Mouse (Mus musculus): ENCODE data around the gene Npas4. TPM values are rescaled to one million over a fixed set of nuclear protein-coding genes. Genes with fewer than 3 reads are reported as not detected.

Gene Npas4
- total and polyA plus RNA-seq, 2 experiments from 2014 or later, result 0.43 to 5.9 TPM

GRCm38 (mm10) chr19:5001666-5002406, 11.7 kb upstream of the Npas4 start:
- ATAC-seq (ENCODE audit: low FRiP score) (peak; percentile 97), DNase-seq (ENCODE audit: low spot score) (peak; percentile 96)
- Histone ChIP-seq H3K27ac (ENCODE audit: low read depth, low read length) (peak overlapping the region; percentile 89), H3K9me3 (ENCODE audit: low read length) (no peaks in the 10 kb centered on the region), H3K27me3 (ENCODE audit: insufficient read depth, low read length) (no peaks in the 10 kb centered on the region), H3K9ac (replicated peaks; ENCODE audit: low read length, poor library complexity, severe bottlenecking) (peak overlapping the region; percentile 60), H3K4me1 (ENCODE audit: insufficient read depth, low read length) (peaks cover 37% of the 10 kb centered on the region), H3K4me2 (ENCODE audit: low read depth, low read length, poor library complexity, severe bottlenecking) (peak overlapping the region; percentile 71), H3K36me3 (ENCODE audit: insufficient read depth, low read length) (no peaks in the 10 kb centered on the region), H3K4me3 (ENCODE audit: low read depth, low read length) (peak overlapping the region; percentile 35)
- TF ChIP-seq CTCF (IDR thresholded peaks at IDR 0.05), result peak; percentile 92
- under 1% methylated on average over 39 of the region's 39 CpGs for WGBS

DNA sequence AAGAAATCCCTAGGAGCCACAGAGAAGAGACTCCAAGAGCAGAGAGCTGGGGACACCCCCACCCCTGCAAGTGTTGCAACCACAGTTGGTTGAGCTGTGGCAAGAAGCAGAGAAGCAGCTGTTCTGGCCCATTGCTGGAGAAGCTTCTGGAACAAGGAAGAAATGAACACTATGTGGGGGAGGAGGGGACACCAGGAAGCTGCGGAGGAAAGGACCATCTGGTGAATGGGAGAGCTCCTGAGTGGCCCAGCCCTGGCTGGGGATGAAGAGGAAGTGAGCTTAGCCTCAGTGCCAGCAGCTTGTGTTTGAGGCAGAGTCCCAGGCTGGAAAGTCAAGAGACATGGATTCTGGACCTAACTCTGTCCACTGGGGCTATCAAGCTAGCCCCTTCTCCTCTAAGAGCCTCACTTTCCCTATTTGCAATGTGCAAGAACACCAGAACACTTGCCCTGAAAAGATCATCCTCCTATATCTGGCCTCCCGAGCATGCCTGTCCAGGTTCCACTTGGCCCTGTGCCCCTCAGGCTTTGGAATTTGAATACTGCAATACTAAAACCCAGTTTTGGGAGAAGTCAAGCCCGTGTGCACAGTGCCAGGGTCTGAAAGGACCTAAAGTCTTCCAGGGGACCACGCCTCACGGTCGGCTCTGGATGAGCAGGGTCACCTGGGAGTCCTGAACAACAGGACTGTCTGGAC, 9.5 kb upstream of the Npas4 start:
- H3K9ac ChIP-seq (replicated peaks; ENCODE audit: low read length, poor library complexity, severe bottlenecking), result peak overlapping the region; percentile 19; the same call in 1 of the 2 replicates
- no peaks in the 10 kb centered on the region for H3K36me3 ChIP-seq (ENCODE audit: insufficient read depth, low read length)
- WGBS, result 71% methylated on average over 6 of the region's 6 CpGs
- H3K4me3 ChIP-seq (ENCODE audit: low read depth, low read length), result no peak overlapping the region
- DNase-seq (ENCODE audit: low spot score) (no peak), ATAC-seq (ENCODE audit: low FRiP score) (no peak)
- no peak overlapping the region for H3K27ac ChIP-seq (ENCODE audit: low read depth, low read length)
- no peaks in the 10 kb centered on the region for H3K9me3 ChIP-seq (ENCODE audit: low read length)
- H3K4me1 ChIP-seq (ENCODE audit: insufficient read depth, low read length), result peaks cover 41% of the 10 kb centered on the region
- peak overlapping the region; percentile 33 for H3K4me2 ChIP-seq (ENCODE audit: low read depth, low read length, poor library complexity, severe bottlenecking)
- no peak for TF ChIP-seq CTCF (IDR thresholded peaks at IDR 0.05)
- H3K27me3 ChIP-seq (ENCODE audit: insufficient read depth, low read length), result no peaks in the 10 kb centered on the region

DNA sequence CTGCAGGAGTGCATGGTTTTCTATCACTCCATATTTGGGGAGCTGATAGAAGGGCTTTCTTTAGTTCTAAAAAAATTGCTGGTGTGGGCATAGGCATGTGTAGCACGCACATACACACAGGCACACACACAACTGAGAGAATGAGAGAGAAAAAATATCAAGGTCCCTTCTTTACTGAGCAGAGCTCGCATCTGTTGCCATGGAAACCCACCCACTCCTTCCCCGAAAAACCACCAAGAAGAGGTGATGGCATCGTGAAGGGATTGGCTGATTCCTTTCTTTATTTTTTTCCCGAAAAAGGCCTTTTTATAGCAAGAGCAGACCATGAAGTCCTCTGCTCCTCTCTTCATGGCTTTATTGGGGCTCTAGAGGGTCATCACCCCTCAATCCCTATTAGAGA, 3.9 kb upstream of the Npas4 start:
- Histone ChIP-seq H3K36me3 (ENCODE audit: insufficient read depth, low read length) (no peaks in the 10 kb centered on the region), H3K4me2 (ENCODE audit: low read depth, low read length, poor library complexity, severe bottlenecking) (peak overlapping the region; percentile 20), H3K27me3 (ENCODE audit: insufficient read depth, low read length) (no peaks in the 10 kb centered on the region), H3K9me3 (ENCODE audit: low read length) (no peaks in the 10 kb centered on the region), H3K9ac (replicated peaks; ENCODE audit: low read length, poor library complexity, severe bottlenecking) (no peak overlapping the region), H3K4me3 (ENCODE audit: low read depth, low read length) (no peak overlapping the region; the same call in 1 of the 2 replicates), H3K27ac (ENCODE audit: low read depth, low read length) (peak overlapping the region; percentile 79), H3K4me1 (ENCODE audit: insufficient read depth, low read length) (peaks cover 34% of the 10 kb centered on the region)
- ATAC-seq (ENCODE audit: low FRiP score) (no peak), DNase-seq (ENCODE audit: low spot score) (peak; percentile 77)
- no peak for TF ChIP-seq CTCF (IDR thresholded peaks at IDR 0.05)
- WGBS, result 17% methylated on average over 5 of the region's 5 CpGs

GRCm38 (mm10) chr19:4992904-4993303, 2.8 kb upstream of the Npas4 start:
- H3K36me3 ChIP-seq (ENCODE audit: insufficient read depth, low read length), result no peaks in the 10 kb centered on the region
- no peaks in the 10 kb centered on the region for H3K9me3 ChIP-seq (ENCODE audit: low read length)
- no peak overlapping the region for H3K4me3 ChIP-seq (ENCODE audit: low read depth, low read length)
- no peak overlapping the region; the same call in 1 of the 2 replicates for H3K27ac ChIP-seq (ENCODE audit: low read depth, low read length)
- peak; percentile 35; the same call in 1 of the 2 replicates for TF ChIP-seq CTCF (IDR thresholded peaks at IDR 0.05)
- WGBS, result 3% methylated on average over 9 of the region's 9 CpGs
- no peaks in the 10 kb centered on the region for H3K27me3 ChIP-seq (ENCODE audit: insufficient read depth, low read length)
- DNase-seq (ENCODE audit: low spot score) (peak; percentile 79), ATAC-seq (ENCODE audit: low FRiP score) (no peak)
- peaks cover 30% of the 10 kb centered on the region; the same call in 1 of the 2 replicates for H3K4me1 ChIP-seq (ENCODE audit: insufficient read depth, low read length)
- peak overlapping the region; percentile 34 for H3K4me2 ChIP-seq (ENCODE audit: low read depth, low read length, poor library complexity, severe bottlenecking)
- H3K9ac ChIP-seq (replicated peaks; ENCODE audit: low read length, poor library complexity, severe bottlenecking), result no peak overlapping the region

DNA sequence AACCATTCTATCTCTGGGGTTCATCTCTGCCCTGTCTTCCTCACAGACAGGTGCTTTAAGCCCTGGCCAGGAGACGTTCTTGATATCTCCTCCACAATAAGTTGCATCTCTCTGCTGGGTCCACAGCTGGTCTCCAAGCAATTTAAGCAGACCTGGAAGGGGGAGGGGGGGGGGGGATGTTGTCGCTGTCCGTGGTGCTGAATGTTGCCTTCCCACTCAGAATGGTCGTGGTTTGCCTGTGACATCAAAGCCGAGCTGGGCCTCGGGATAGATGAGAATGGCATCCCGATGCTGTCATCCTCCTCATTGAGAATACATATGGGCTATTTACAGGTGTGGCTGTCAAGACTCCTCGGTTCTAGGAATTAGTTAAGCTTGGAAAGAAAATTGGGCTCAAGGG, 2.3 kb upstream of the Npas4 start:
- no peak overlapping the region for H3K4me3 ChIP-seq (ENCODE audit: low read depth, low read length)
- DNase-seq (ENCODE audit: low spot score), result no peak
- H3K9me3 ChIP-seq (ENCODE audit: low read length), result no peaks in the 10 kb centered on the region
- no peak for ATAC-seq (ENCODE audit: low FRiP score)
- H3K36me3 ChIP-seq (ENCODE audit: insufficient read depth, low read length), result no peaks in the 10 kb centered on the region
- no peak overlapping the region for H3K27ac ChIP-seq (ENCODE audit: low read depth, low read length)
- no peak overlapping the region for H3K4me2 ChIP-seq (ENCODE audit: low read depth, low read length, poor library complexity, severe bottlenecking)
- WGBS, result 16% methylated on average over 8 of the region's 8 CpGs
- H3K9ac ChIP-seq (replicated peaks; ENCODE audit: low read length, poor library complexity, severe bottlenecking), result no peak overlapping the region
- no peak for TF ChIP-seq CTCF (IDR thresholded peaks at IDR 0.05)
- peaks cover 25% of the 10 kb centered on the region; the same call in 1 of the 2 replicates for H3K4me1 ChIP-seq (ENCODE audit: insufficient read depth, low read length)
- H3K27me3 ChIP-seq (ENCODE audit: insufficient read depth, low read length), result no peaks in the 10 kb centered on the region

DNA sequence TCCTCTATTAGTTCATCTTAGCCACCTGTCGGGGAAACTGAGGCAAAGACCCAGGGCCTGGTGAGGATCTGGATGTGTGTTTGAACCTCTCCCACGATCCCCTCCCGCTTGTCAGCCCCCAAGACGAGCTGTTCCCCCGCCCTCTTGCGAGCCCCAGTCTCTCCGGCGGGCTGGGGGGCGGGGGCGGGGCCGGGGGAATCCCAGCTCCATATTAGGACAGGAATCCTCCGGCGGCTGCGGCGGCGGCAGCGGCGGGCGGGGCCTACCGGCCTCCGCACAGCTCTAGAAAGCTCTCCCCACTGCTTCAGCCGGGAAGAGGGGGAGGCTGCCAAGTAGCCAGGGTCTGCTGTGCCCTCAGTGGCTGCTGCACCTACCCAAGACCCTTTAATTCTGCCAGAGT, 600 bp upstream of the Npas4 start:
- no peak for TF ChIP-seq CTCF (IDR thresholded peaks at IDR 0.05)
- Histone ChIP-seq H3K4me2 (ENCODE audit: low read depth, low read length, poor library complexity, severe bottlenecking) (peak overlapping the region; percentile 74), H3K36me3 (ENCODE audit: insufficient read depth, low read length) (peaks cover 14% of the 10 kb centered on the region), H3K4me3 (ENCODE audit: low read depth, low read length) (peak overlapping the region; percentile 26), H3K9me3 (ENCODE audit: low read length) (no peaks in the 10 kb centered on the region), H3K9ac (replicated peaks; ENCODE audit: low read length, poor library complexity, severe bottlenecking) (0 out of 2 replicates have a peak overlapping the region, but pooled peaks have one; percentile 24), H3K27ac (ENCODE audit: low read depth, low read length) (no peak overlapping the region), H3K27me3 (ENCODE audit: insufficient read depth, low read length) (peaks cover 9% of the 10 kb centered on the region), H3K4me1 (ENCODE audit: insufficient read depth, low read length) (peaks cover 23% of the 10 kb centered on the region; the same call in 1 of the 2 replicates)
- ATAC-seq (ENCODE audit: low FRiP score) (0 out of 2 replicates have a peak, but pooled peaks have one; percentile 26), DNase-seq (ENCODE audit: low spot score) (peak; percentile 21)
- WGBS, result 2% methylated on average over 15 of the region's 22 CpGs

All from midbrain, postnatal 0 days (tissue).